ENCODE assay signal across 35 mouse cellular contexts in the genomic region with DNA sequence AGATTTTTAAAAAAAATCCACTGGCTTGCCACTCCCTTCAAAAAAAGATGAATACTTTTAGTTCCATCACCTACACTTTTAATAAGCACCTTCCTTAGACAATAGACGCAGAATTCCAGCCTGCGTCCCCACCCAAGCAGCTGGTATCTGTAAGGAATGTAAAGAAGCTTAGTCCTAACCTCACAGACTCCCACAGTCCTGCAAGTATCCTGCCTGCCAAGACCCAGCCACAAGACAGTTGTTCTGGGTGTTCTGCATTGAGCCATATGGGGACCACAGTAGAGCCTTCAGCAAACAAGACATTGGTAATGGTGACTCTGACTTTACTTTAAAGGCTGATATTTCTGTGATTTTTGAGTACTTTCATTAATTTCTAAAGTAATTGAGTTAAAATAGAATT. TPM values are rescaled to one million over a fixed set of nuclear protein-coding genes. Genes with fewer than 3 reads are reported as not detected.
"Had no signal": no experiment of that assay in that cellular context is flagged by ENCODE, and none has a peak within 500 bp of the region (broad histone marks: within the 10 kb centered on the region; RNA-seq: fewer than 3 reads in every experiment).

No protein-coding gene starts in this region.

- H3K4me3 ChIP-seq: embryonic facial prominence, embryonic 10.5 days; embryonic facial prominence, embryonic 12.5 days; embryonic facial prominence, embryonic 13.5 days; embryonic facial prominence, embryonic 15.5 days; erythroblast, embryonic 14.5 days; forebrain, embryonic 10.5 days; forebrain, embryonic 12.5 days; forebrain, embryonic 13.5 days; forebrain, embryonic 15.5 days; gastrocnemius, adult 2 months; heart, adult 2 months had no signal

- H3K4me2 ChIP-seq: embryonic facial prominence, embryonic 12.5 days; embryonic facial prominence, embryonic 13.5 days; embryonic facial prominence, embryonic 15.5 days; forebrain, embryonic 12.5 days; forebrain, embryonic 13.5 days; forebrain, embryonic 15.5 days had no signal

- H3K36me3 ChIP-seq: embryonic facial prominence, embryonic 10.5 days; embryonic facial prominence, embryonic 12.5 days; embryonic facial prominence, embryonic 13.5 days; embryonic facial prominence, embryonic 15.5 days; forebrain, embryonic 10.5 days; forebrain, embryonic 12.5 days; forebrain, embryonic 15.5 days had no signal

- DNase-seq: cerebellum, adult 8-10 months; cerebellum, adult 9-10 months; cerebellum, adult 9-11 months; cerebellum, postnatal 10 days; cerebellum, postnatal 14 days; cerebellum, postnatal 25 days; cerebellum, postnatal 36 days; embryo, embryonic 11 days; forebrain, postnatal 0 days; gastrocnemius, adult 2 months; gastrocnemius, postnatal 10 days; gastrocnemius, postnatal 14 days; gastrocnemius, postnatal 25 days; gastrocnemius, postnatal 36 days; heart, adult 11 months; heart, adult 18-20 months; heart, adult 2 months had no signal

- H3K27ac ChIP-seq: embryonic facial prominence, embryonic 10.5 days; embryonic facial prominence, embryonic 12.5 days; embryonic facial prominence, embryonic 13.5 days; embryonic facial prominence, embryonic 15.5 days; forebrain, embryonic 10.5 days; forebrain, embryonic 12.5 days; forebrain, embryonic 13.5 days; forebrain, embryonic 15.5 days; gastrocnemius, adult 2 months; heart, adult 2 months had no signal

- H3K27me3 ChIP-seq: embryonic facial prominence, embryonic 12.5 days; embryonic facial prominence, embryonic 13.5 days; embryonic facial prominence, embryonic 15.5 days; forebrain, embryonic 12.5 days; forebrain, embryonic 13.5 days; forebrain, embryonic 15.5 days had no signal

RNA-seq across cellular contexts. Expression of a gene that starts 22.2 kb away (rescaled TPM):
- total RNA-seq: common myeloid progenitor, adult 5-6 weeks; gastrocnemius, adult 18-20 months; gastrocnemius, adult 2 months; gastrocnemius, adult 8-10 months; gastrocnemius, postnatal 10 days; gastrocnemius, postnatal 14 days; gastrocnemius, postnatal 25 days; gastrocnemius, postnatal 36 days; granulocyte monocyte progenitor cell, adult 5-6 weeks had no signal
- polyA plus RNA-seq: embryonic facial prominence, embryonic 10.5 days; embryonic facial prominence, embryonic 11.5 days; erythroblast, embryonic 14.5 days; forebrain, embryonic 10.5 days; forebrain, embryonic 11.5 days; forebrain, embryonic 12.5 days; forebrain, embryonic 13.5 days; forebrain, embryonic 14.5 days; forebrain, embryonic 16.5 days; gonadal fat pad, adult 2 months had no signal
